Mouse (Mus musculus) liver, postnatal 0 days (tissue): ENCODE measurements around the gene Tmbim7. TPM values are rescaled to one million over a fixed set of nuclear protein-coding genes. Genes with fewer than 3 reads are reported as not detected.

Experiments
- ATAC-seq: fragments of 200-750 bp; cut with Nextera tagmentation; 2 replicates; pipeline ENCODE4 v1.8.0; 2017; ENCODE audit warnings: mild to moderate bottlenecking, moderate library complexity
- DNase-seq: peaks from one replicate; pipeline ENCODE4 v3.0.0-alpha.2; 2016
- H3K27ac ChIP-seq: fragments of 300-500 bp; sonication (generic); 2 replicates; pipeline ENCODE4 v1.5.1; 2014; ENCODE audit warnings: antibody characterized with exemption, moderate library complexity, mild to moderate bottlenecking, low read depth
- H3K27me3 ChIP-seq: fragments of 300-500 bp; sonication (generic); 2 replicates; pipeline ENCODE4 v1.6.1; 2014; ENCODE audit warnings: low read length, control low read depth, mixed read lengths; ENCODE audit not compliant: insufficient read depth
- H3K36me3 ChIP-seq: fragments of 300-500 bp; sonication (generic); replicated peaks from 2 replicates; pipeline ENCODE4 v1.6.1; 2014; ENCODE audit warnings: mild to moderate bottlenecking, control low read depth, low read length, moderate library complexity, mixed read lengths; ENCODE audit not compliant: insufficient read depth
- H3K4me1 ChIP-seq: fragments of 300-500 bp; sonication (generic); 2 replicates; pipeline ENCODE4 v1.6.1; 2014; ENCODE audit warnings: antibody characterized with exemption, mild to moderate bottlenecking, control low read depth; ENCODE audit not compliant: insufficient read depth
- H3K4me2 ChIP-seq: fragments of 300-500 bp; sonication (generic); 2 replicates; pipeline ENCODE4 v1.6.1; 2014; ENCODE audit warnings: low read depth, mild to moderate bottlenecking, low read length, moderate library complexity, mixed read lengths
- H3K4me3 ChIP-seq: fragments of 300-500 bp; sonication (generic); 2 replicates; pipeline ENCODE4 v1.5.1; 2014; ENCODE audit warnings: low read depth, low read length
- H3K9ac ChIP-seq: fragments of 300-500 bp; sonication (generic); replicated peaks from 2 replicates; pipeline ENCODE4 v1.6.1; 2014; ENCODE audit warnings: mild to moderate bottlenecking, moderate library complexity
- H3K9me3 ChIP-seq: fragments of 300-500 bp; sonication (generic); 2 replicates; pipeline ENCODE4 v1.6.1; 2016; ENCODE audit warnings: mild to moderate bottlenecking, control low read depth, low read length, mixed read lengths
- CTCF ChIP-seq: sonication (generic); IDR thresholded peaks from 2 replicates; pipeline ENCODE4 v1.5.1; 2016; ENCODE audit warnings: antibody characterized with exemption, low read depth
- EP300 ChIP-seq: IDR thresholded peaks from 2 replicates; pipeline ENCODE4 v1.6.1; 2016; ENCODE audit warnings: antibody characterized with exemption, low read depth, mild to moderate bottlenecking
- WGBS: fragments of 180-500 bp; shearing (Covaris S2); extraction: QIAGEN DNeasy Blood & Tissue Kit; methylation state at CpG from one replicate; pipeline ENCODE4 v1.1.7; 2014; ENCODE audit not compliant: insufficient replicate concordance; 5-methylcytosine and 5-hydroxymethylcytosine counted together
- polyA plus RNA-seq: library from polyadenylated mRNA; unstranded; fragments of >200 nt; fragmentation: Nextera tagmentation; extraction: Ambion mirVana; gene quantifications from 2 replicates; pipeline ENCODE4 v1.2.1, GENCODE M21; 2015

Tmbim7 gene
- polyA plus RNA-seq, 1 experiment from 2014 or later, result not detected

GRCm38 (mm10) chr5:3645326-3645725 is 5.7 kb upstream of the Tmbim7 start:
- peaks cover 25% of the 10 kb centered on the region for H3K36me3 ChIP-seq
- no peak for TF ChIP-seq CTCF
- no peak for TF ChIP-seq EP300
- H3K4me2 ChIP-seq, result 0 out of 2 replicates have a peak overlapping the region, but pooled peaks have one; percentile 3
- H3K9me3 ChIP-seq, result no peaks in the 10 kb centered on the region
- peaks cover 10% of the 10 kb centered on the region; the same call in 1 of the 2 replicates for H3K4me1 ChIP-seq
- H3K27me3 ChIP-seq, result no peaks in the 10 kb centered on the region
- 82% methylated on average over 6 of the region's 6 CpGs for WGBS
- no peak for DNase-seq
- no peak overlapping the region for H3K27ac ChIP-seq
- no peak for ATAC-seq
- no peak overlapping the region for H3K4me3 ChIP-seq
- no peak overlapping the region for H3K9ac ChIP-seq

GRCm38 (mm10) chr5:3646539-3646938 is 4.4 kb upstream of the Tmbim7 start:
- 24% methylated on average over 6 of the region's 6 CpGs for WGBS
- peak overlapping the region; percentile 97 for H3K27ac ChIP-seq
- H3K9me3 ChIP-seq, result no peaks in the 10 kb centered on the region
- H3K4me2 ChIP-seq, result peak overlapping the region; percentile 83
- peaks cover 10% of the 10 kb centered on the region; the same call in 1 of the 2 replicates for H3K4me1 ChIP-seq
- ATAC-seq (no peak), DNase-seq (no peak)
- H3K27me3 ChIP-seq, result no peaks in the 10 kb centered on the region
- TF ChIP-seq CTCF (no peak), EP300 (no peak)
- peak overlapping the region; percentile 99 for H3K4me3 ChIP-seq
- H3K36me3 ChIP-seq, result peaks cover 16% of the 10 kb centered on the region
- peak overlapping the region; percentile 95 for H3K9ac ChIP-seq

DNA sequence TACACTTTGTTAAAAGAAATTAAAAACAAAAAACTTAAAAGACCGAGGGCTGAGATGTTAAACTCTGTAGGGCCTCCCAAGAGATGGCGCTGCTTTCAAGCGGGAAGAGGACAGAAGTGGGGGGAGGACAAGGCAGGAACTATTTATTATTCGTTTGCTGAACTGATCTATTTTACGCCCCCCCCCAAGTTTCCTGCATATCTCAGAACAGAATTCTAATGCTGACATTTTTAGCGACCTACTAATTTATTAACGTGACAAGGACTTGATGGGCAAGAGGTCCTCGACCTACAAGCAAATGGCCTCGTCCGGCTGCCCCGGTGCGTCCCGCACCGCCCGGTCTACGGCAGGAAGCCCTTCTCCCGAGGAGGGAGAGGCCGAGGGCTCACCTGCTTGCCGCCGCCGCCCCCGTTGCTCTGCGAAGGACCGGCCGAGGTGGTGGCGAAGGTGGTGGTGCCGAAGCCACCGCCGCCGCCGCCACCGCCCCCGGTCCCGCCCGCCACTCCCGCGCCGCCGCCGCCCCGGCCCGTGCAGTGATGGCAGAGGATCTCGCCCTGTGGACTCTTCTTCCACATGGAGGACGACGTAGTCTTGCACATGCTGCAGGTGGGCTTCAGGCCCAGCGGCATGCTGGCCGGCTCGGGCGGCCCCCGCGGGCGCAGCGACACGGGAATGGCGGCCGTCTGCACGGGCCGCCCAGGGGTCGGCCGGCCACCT is 3.8 kb upstream of the Tmbim7 start:
- peak; percentile 75 for TF ChIP-seq CTCF
- TF ChIP-seq EP300, result peak; percentile 39
- Histone ChIP-seq H3K9ac (peak overlapping the region; percentile 95), H3K27ac (peak overlapping the region; percentile 97), H3K4me3 (peak overlapping the region; percentile 99), H3K9me3 (no peaks in the 10 kb centered on the region), H3K27me3 (no peaks in the 10 kb centered on the region), H3K4me1 (peaks cover 10% of the 10 kb centered on the region; the same call in 1 of the 2 replicates), H3K36me3 (peaks cover 11% of the 10 kb centered on the region), H3K4me2 (peak overlapping the region; percentile 83)
- WGBS, result 1% methylated on average over 44 of the region's 60 CpGs
- peak; percentile 68 for DNase-seq
- peak; percentile 67 for ATAC-seq

DNA sequence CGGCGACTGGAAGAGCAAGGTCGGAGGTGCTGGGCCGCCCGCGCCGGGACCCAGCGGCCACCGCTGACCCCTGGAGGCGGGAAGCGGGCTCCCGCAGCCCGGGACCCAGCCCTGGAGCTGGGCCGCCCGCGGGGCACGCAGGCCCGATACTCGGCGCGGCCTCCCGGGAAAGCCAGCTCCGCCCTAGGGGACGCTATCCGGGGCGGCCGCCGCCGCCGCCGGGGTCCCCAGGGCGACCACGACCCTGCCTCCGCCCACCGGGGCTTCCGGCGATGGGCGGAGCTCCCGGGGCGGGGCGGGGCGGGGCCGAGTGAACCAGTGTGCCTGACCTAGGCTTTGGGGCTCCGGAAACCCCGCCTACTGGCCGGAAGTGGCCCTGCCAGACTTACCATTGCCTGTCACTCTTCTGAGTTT is 3.3 kb upstream of the Tmbim7 start:
- H3K4me3 ChIP-seq, result peak overlapping the region; percentile 99
- H3K27ac ChIP-seq, result peak overlapping the region; percentile 97
- ATAC-seq (peak; percentile 95), DNase-seq (peak; percentile 96)
- TF ChIP-seq EP300 (no peak), CTCF (peak; percentile 48)
- peaks cover 11% of the 10 kb centered on the region for H3K36me3 ChIP-seq
- H3K4me2 ChIP-seq, result peak overlapping the region; percentile 83
- no peaks in the 10 kb centered on the region for H3K9me3 ChIP-seq
- H3K4me1 ChIP-seq, result peaks cover 10% of the 10 kb centered on the region; the same call in 1 of the 2 replicates
- H3K9ac ChIP-seq, result peak overlapping the region; percentile 95
- 1% methylated on average over 17 of the region's 46 CpGs for WGBS
- H3K27me3 ChIP-seq, result no peaks in the 10 kb centered on the region

DNA sequence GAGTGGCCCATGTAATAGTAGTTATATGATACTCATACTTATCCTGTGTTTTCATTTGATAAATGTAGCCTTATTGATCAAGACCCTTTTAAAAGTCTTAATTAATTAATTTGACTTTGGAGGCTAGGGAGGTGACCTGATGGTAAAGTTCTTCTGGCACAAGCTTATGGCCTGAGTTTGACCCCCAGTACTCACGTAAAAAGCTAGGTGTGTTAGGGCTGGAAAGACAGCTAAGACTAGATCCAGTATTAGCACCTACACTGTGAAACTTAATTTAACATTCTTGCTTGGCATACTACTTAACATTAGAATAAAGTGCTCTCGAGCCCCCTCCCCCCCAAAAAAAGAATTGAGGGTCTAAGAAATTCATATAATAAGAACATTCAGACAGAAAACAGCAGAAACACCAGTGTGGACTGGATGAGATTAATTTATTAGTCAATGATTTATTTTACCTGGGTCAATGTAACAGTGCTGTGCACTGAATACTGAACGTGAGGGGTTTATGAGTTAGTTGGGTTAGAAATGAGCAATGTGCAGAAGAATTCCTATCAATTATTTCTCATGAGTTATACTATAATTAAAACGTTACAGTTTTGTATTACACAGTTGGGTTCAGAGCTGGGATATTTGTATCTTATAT is 2.7 kb upstream of the Tmbim7 start:
- 40% methylated on average over 4 of the region's 4 CpGs for WGBS
- H3K9me3 ChIP-seq, result no peaks in the 10 kb centered on the region
- TF ChIP-seq CTCF, result no peak
- TF ChIP-seq EP300, result no peak
- H3K4me2 ChIP-seq, result peak overlapping the region; percentile 83
- H3K4me3 ChIP-seq, result no peak overlapping the region
- no peak overlapping the region for H3K27ac ChIP-seq
- DNase-seq (no peak), ATAC-seq (no peak)
- H3K36me3 ChIP-seq, result peaks cover 8% of the 10 kb centered on the region
- no peaks in the 10 kb centered on the region for H3K27me3 ChIP-seq
- no peak overlapping the region for H3K9ac ChIP-seq
- peaks cover 10% of the 10 kb centered on the region; the same call in 1 of the 2 replicates for H3K4me1 ChIP-seq

DNA sequence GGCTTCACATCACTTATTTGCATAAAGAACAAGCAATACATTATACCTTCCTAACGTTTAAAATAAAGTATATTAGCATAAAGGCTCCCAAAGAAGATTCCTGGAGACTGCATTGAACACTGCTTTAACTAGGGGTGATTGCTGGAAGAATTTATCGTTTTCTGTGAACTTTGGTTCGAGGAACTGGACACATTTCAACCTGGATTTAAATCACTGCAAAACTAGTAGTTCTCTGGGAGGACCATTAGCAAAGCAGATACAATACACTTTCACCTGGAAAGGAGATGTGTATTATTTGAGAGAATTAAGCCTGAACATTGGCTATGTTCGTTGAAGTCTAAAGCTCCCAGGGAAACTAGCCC is 2.2 kb upstream of the Tmbim7 start:
- Histone ChIP-seq H3K4me3 (no peak overlapping the region), H3K27me3 (no peaks in the 10 kb centered on the region), H3K4me2 (no peak overlapping the region), H3K9me3 (no peaks in the 10 kb centered on the region), H3K27ac (no peak overlapping the region), H3K36me3 (peaks cover 5% of the 10 kb centered on the region), H3K4me1 (peaks cover 10% of the 10 kb centered on the region; the same call in 1 of the 2 replicates), H3K9ac (no peak overlapping the region)
- WGBS, result 64% methylated on average over 4 of the region's 4 CpGs
- TF ChIP-seq CTCF (no peak), EP300 (no peak)
- no peak for ATAC-seq
- DNase-seq, result no peak
